Mouse (Mus musculus): ENCODE data around the gene Cd2.

DNA sequence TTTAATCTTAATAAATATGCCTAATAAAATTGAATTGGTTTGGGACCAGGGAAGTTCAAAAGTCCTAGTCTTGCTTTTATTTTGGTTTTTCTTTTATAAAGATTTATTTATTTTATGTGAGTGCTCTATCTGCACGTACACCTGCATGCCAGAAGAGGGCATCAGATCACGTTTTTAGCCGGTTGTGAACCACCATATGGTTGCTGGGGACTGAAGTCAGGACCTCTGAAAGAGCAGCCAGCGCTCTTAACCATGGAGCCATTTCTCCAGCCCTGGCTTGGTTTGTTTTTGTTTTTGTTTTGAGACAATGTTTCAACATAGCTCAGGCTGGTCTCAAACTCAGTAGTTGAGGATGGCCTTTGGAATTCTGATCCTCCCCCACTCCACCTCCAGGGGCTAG lies 4.3 kb downstream of the Cd2 start:
- TF ChIP-seq HCFC1 (IDR thresholded peaks at IDR 0.05; ENCODE audit: borderline replicate concordance, insufficient read depth, low read length) (no peak), MAFK (IDR thresholded peaks at IDR 0.05; ENCODE audit: insufficient read depth, low read depth, low read length) (no peak)

All from ES-E14 (cell line).